Mouse (Mus musculus) NIH3T3 (cell line): ENCODE results near the gene Med20.
"Not testable (repeated sequence)": the region's sequence is repeated elsewhere in the genome, so short reads cannot be mapped to it uniquely, and the experiment has no call there.

Source experiments
- DNase-seq: peaks from one replicate; pipeline ENCODE4 v3.0.0-alpha.2; 2012; ENCODE audit warnings: low read depth

Med20 gene

GRCm38 (mm10) chr17:47596839-47597164, 14.6 kb upstream of the Med20 start:
- DNase-seq: no peak

- DNase-seq: no peak
These were observed 14.1 kb upstream of the Med20 start for GRCm38 (mm10) chr17:47597261-47597660.

- peak; percentile 63 for DNase-seq
These were observed 13.4 kb upstream of the Med20 start for GRCm38 (mm10) chr17:47597838-47598579.

- not testable (repeated sequence) for DNase-seq
These were observed 12.6 kb upstream of the Med20 start for GRCm38 (mm10) chr17:47598580-47599304.

- DNase-seq: peak; percentile 25
These were observed 11.7 kb upstream of the Med20 start for GRCm38 (mm10) chr17:47599511-47600297.

GRCm38 (mm10) chr17:47600601-47601388, 10.6 kb upstream of the Med20 start:
- DNase-seq: no peak

- DNase-seq: no peak
These were observed 10.0 kb upstream of the Med20 start for GRCm38 (mm10) chr17:47601389-47601755.

- no peak for DNase-seq
These were observed 9.1 kb upstream of the Med20 start for GRCm38 (mm10) chr17:47602289-47602688.

GRCm38 (mm10) chr17:47606220-47606619, 5.2 kb upstream of the Med20 start:
- peak; percentile 69 for DNase-seq

- DNase-seq: no peak
These were observed 2.2 kb upstream of the Med20 start for GRCm38 (mm10) chr17:47609182-47609581.

GRCm38 (mm10) chr17:47611661-47611982, 240 bp downstream of the Med20 start:
- no peak for DNase-seq

GRCm38 (mm10) chr17:47614018-47614417, 2.6 kb downstream of the Med20 start:
- DNase-seq: peak; percentile 72

- no peak for DNase-seq
These were observed 4.7 kb downstream of the Med20 start for GRCm38 (mm10) chr17:47616119-47616518.

- no peak for DNase-seq
These were observed 5.3 kb downstream of the Med20 start for GRCm38 (mm10) chr17:47616652-47617051.

GRCm38 (mm10) chr17:47617605-47618307, 6.4 kb downstream of the Med20 start:
- no peak for DNase-seq

GRCm38 (mm10) chr17:47618556-47619311, 7.4 kb downstream of the Med20 start:
- no peak for DNase-seq

GRCm38 (mm10) chr17:47622912-47623554, 11.7 kb downstream of the Med20 start:
- no peak for DNase-seq

- DNase-seq: peak; percentile 21
These were observed 13.2 kb downstream of the Med20 start for GRCm38 (mm10) chr17:47624572-47624971.

GRCm38 (mm10) chr17:47625088-47625487, 13.7 kb downstream of the Med20 start:
- DNase-seq: no peak

GRCm38 (mm10) chr17:47626031-47626430, 14.6 kb downstream of the Med20 start:
- DNase-seq: no peak
